Mouse (Mus musculus) large intestine, adult 2 months (tissue): ENCODE measurements at regions not wholly inside any gene's neighbourhood (a gene's known extent, or its start where the extent isn't known, plus 50 kb on each side); places are given as distances from the start of the nearest gene placed in this dataset.

Experiments used
- DNase-seq: peaks from one replicate; pipeline ENCODE4 v3.0.0-alpha.2; 2012; ENCODE audit warnings: low read depth, low spot score
- WGBS: fragments of 180-500 bp; shearing (Covaris S2); methylation state at CpG from one replicate; pipeline ENCODE4 v1.1.7; 2018; 5-methylcytosine and 5-hydroxymethylcytosine counted together

DNA sequence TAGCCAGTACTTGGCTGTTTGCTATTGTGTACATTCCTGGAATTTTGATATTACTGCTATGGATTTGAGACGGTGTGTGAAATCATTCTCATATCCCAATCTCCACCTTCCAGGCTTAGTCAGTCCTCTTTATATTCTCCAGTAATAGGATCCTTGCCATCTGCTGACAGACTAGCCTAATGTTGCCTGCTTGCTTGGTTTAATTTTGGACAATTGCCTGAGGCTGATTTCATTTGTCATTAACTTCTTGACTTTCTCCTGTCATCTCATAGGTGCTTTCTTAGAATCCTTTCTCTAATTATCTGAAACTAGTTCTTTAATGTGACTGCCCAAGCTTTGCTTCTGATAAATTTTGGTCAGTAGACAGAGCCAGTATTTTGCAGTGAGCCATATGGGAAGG lies 696.2 kb downstream of the Hace1 start:
- WGBS = 79% methylated on average over 1 of the region's 1 CpGs
- no peak for DNase-seq

DNA sequence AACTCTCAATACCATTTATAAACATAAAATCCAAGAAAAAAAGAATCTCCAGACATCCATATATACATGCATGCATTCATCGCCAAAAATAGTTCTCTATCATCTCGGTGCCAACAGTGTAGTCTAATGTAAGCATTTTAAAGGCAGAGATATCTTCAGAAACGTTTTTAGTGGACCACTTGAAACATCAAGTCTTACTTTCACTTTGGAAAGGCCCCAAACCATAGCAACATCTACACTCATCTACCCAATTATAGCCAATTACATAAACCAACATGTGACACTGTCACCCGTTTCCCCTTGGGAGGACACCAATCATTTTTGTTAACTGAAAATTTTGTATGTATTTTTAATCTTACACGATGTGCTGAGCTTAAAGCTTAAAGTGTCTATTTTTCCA lies 716.7 kb downstream of the Hace1 start:
- no peak for DNase-seq
- 62% methylated on average over 5 of the region's 5 CpGs for WGBS

DNA sequence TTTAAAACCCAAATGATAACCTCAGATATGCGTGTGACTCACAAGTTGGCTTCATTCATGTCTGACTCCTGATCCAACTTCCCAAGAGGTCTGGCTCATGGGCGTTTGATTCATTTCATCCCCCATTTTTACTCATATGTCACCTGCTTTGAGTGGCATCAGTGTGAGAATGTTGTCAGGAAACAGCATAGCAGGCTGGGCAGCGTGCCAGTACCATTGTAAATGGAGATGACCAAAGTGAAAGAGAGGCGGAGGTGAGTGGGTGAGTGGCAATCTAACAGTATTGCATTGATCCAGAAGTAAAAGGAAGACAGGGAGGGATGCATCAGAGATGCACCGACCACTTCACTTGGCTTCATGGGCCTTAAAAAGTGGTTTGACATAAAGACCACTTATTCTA lies 720.7 kb downstream of the Hace1 start:
- DNase-seq = no peak

DNA sequence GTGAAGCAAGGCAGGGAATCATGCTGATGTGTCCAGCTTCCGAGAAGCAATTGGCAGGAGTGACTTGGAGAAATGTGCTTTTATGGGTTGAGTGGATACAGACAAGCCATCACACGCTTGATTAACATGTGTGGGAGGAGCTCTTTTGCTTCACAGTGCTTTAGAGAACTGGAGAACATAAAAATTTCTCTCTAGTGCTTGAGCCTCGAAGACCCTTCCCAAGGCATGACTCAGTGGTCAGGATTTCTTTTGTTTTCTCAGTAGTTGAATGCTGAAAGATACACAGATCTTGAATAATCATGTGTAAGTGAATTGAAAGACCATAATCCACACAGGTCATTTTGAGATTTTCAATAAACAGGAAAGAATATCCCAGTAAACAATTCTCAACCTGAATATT lies 721.9 kb downstream of the Hace1 start:
- no peak for DNase-seq
- 56% methylated on average over 3 of the region's 3 CpGs for WGBS

More for the DNA sequence above, 720.7 kb downstream of the Hace1 start:
- WGBS = 63% methylated on average over 5 of the region's 5 CpGs

DNA sequence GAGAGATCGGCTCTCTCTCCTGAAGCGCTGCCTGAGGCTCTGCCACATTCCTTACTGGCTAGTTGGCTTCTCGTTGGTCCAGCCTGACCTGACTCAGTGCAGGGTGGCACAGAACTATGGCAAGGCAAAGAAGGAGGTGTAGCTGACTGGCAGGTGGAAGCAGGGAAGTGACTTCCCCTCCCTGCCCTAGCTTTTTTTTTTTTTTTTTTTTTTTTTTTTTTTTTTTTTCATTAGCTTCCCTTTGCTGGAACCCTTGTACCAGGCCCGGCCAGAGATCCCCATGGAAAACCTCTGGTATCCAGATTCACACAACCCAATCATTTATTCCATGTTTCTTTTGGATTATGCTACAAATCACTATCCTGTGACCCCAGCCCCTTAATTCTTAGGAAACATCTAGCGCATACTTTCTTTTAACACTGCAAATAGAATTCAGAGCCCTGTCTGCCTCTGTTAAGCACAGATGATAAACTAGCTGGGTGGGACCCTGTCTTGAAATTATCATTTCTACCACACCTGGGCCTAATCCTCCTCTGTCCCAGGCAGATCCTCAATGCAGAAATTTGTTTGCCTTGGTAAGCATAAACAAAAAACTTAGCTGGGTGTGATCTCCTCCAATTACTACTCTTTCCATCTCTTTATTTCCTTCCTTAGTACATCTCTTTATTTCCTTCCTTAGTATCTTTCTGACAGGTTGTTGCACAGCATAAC lies 742.9 kb downstream of the Hace1 start:
- 76% methylated on average over 5 of the region's 5 CpGs for WGBS
- DNase-seq = no peak

DNA sequence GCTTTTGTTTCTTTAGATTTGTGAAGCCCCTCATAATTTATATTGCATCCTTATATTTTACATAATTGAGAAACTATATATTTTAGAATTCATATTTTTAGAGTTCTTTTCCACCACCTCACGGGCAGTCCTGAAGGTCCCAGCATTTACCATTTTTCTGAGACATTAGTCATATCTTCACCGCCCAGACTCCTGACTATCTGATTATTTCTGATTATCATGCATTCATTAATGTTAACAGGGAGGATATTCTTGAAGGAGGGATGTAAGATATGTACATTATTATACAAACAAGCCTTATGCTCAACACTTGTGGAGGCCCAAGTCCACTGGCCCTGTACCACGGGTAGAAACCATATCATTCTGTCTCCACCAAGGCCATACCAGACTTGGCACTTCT lies 743.4 kb downstream of the Hace1 start:
- no peak for DNase-seq
- 88% methylated on average over 3 of the region's 3 CpGs for whole genome bisulfite sequencing

DNA sequence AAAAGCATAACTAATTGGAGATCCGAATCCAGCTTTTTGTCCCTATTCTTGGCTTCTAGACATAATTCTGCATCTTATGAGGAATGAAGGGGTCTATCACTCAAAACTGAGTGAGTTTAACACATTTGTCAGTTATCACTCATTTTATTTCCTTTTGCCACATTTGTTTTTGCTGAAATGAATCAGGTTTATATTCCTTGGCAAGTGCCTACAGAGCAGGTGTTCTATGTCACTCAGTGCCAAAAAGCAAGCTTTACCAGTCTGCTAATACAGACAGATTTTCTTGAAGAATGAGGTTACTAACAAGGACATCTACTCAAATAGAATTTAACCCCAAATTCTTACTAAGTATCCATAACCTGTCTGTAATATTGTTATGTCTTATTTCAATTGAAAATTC lies 751.4 kb downstream of the Hace1 start:
- DNase-seq = no peak
- 80% methylated on average over 1 of the region's 1 CpGs for WGBS

DNA sequence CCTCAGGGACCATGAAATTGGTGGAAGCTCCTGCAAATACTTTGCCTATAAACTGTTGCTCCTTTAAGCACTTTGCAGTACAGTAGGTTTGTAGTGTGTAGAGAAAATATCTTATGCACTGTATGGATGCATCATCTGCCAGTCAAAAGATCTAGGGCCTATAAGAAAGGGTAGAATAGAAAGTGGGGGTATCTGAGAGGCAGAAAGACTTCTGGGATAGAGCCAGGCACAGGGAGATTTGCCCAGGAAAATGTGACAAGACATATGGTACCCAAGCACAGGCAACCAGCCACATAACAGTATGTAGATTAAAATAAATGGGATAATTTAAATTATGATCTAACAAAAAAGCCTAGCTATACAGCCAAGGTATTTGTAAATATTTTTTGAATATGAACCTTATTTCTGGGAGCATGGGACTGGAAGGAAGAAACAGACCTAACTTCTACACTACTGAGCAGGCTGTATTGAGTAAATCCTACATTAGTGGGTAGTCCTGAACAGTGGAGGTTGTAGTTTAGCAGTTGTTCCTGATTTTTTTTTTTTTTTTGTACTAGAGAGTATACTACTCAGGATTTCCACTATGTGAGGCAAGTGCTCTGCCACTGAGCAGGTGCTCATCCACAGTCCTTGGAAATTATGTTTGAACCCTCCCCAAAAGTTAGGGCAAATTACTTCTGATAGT lies 754.1 kb downstream of the Hace1 start:
- DNase-seq = no peak

DNA sequence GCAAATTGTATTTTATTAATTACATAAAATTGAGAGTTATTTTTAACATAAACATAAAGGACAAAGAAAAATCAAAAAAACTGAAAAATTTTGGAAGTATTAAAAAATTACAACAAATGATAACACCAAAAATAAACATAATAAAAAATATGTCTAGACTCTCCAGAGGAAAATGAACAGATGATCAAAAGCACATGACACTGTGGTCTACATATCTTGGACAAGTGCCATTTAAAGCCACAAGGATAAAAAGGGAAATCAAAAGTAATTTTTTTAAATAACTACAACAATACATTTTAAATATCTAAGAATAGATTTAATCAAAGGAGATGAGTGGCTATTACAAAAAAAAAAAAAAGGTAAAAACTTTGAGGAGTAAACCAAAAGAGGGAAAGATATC lies 755.6 kb downstream of the Hace1 start:
- DNase-seq = no peak

DNA sequence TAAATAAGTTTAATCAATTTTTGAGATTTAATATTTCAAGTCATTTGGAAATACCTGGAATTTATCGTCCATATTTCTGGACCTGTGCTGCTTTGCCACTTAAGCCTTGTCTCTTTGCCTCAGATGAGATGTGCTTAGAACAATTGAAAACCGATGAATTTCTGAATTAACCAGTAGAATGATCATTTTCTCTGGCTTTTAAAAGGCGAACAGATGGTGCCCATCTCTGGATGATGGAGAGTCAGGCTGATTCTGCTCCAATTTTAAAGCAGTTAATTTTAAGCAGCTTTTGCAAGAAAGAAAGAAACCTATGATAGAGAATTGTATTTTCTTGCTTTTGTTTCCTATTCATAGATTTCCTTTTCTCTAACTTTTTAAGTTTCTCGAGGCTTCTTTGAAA lies 767.7 kb downstream of the Hace1 start:
- no peak for DNase-seq
- WGBS = 62% methylated on average over 4 of the region's 4 CpGs

DNA sequence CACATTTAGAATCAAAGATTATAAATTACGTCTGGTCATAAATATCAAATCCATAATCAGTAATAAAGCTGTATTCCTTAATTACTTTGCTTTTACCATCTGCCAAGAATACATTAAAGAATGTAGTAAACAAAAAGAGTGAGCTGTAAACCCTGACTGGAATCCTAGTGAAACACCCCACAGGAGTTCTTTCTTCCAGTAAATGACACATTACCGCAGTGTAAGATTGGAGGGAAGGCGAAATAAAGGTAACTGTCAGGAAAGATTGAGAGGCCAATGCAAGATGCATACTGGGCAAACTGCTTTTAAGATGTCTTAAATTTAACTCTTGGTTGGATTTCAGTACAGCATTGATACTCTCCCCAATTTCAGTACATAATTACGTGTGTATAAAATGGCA lies 772.0 kb downstream of the Hace1 start:
- DNase-seq = no peak
- 69% methylated on average over 4 of the region's 4 CpGs for WGBS

DNA sequence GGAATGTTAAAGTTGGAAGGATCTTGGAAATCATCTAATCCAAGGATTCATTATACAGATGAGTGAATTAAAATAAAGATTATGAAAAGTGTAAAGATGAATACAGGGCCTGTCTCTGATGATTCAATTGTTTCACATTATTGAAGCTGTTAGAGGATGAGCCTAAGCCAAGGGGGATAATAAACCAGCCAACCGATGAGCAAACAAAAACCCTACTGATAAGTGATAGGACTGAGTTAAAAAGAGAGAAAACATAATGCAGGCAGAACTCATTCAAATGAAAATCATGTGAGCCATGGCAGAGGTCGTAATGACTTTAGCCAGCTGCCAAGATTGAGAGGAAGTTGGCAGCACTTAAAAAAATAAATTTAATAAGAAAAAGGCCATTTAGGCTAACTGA lies 772.6 kb downstream of the Hace1 start:
- DNase-seq = no peak
- 44% methylated on average over 2 of the region's 2 CpGs for WGBS

DNA sequence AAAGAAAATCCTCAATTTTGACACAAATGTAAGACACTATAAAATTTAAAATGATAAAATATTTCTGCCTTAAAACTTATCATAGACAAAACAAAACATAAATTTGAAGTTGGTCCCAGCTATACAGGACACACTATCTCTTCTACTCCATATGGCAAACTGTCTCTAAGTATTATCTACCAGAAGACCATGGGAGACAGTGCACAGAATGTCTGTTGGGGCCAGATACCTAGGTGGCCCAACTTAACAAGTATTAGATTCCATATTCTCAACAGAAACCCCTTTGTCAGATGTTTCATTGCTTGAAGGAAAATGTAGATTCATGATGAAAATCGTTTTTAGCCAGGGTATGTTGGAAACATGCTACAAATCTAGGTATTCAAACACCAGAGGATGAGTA lies 779.1 kb downstream of the Hace1 start:
- WGBS = 45% methylated on average over 1 of the region's 1 CpGs
- no peak for DNase-seq

DNA sequence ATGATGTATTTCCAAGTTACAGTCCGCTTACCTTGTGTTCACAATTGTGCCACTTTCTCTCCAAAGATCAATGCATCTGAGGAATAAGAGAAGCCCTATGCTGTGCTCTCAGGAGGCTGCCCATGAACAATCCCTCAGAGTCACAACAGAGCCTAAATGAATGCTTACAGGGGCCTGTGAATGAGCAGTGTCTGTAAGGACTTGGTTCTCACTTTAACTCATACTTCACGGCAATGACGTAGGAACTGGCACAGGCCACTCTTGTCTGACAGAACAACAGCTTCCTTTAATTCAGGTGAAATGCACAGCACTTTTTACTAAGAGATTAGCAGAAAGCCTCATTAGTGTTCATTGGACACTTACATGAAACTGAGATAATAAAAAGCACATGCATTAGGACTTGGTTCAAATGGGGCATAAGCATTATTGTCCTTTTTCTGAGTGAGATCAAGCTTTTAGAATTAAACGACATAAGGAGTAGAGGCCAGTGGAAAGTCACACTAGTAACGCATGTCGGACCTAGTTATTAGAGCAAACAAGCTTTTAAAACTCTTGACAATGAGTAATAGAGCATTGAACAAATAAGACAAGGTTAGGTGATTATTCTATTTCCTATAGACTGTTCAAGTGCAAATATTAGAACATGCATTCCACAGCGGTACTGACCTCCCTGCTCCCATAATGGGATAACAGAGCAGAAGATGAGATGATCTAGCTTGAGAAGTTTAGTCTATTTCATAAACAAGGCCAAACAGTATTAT lies 796.3 kb downstream of the Hace1 start:
- WGBS = 60% methylated on average over 7 of the region's 7 CpGs
- no peak for DNase-seq

DNA sequence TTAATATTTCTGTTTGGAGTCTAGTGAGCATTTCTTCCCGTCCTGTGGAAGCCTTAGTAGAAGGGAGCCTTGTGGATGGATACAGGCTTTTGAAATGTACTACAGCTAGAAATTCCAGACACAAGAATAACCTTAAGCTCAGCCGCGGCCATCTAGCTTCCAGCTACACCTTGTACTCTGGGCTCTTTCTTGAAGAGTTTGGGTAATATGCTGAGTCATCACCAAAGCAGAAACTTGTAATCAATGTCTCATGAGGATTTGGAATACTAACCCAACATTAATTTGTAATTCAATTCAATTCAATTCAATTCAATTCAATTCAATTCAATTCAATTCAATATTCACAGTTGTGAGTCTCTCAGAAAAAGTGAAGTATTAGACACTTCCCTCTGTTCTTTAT lies 797.0 kb downstream of the Hace1 start:
- no peak for DNase-seq
- 79% methylated on average over 3 of the region's 3 CpGs for WGBS

DNA sequence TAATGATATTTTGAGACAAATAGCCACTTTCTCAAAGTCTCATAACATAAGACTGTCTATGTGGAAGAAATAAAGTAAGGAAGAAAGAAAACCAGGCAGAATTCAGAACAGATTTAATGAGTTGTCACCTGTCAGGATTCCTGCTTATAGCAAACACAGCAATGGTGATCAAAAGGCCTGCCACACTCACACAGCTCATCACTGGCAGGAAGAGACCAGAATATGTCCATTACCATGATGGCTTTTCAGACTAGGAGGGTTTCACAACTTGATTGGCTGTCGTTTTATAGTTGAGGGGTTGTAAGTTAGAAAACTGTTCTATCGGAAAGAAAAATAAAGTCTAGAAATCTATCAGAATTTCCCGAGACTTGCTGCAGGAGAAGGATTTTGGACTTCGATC lies 819.5 kb downstream of the Hace1 start:
- 75% methylated on average over 4 of the region's 4 CpGs for WGBS
- DNase-seq = no peak

DNA sequence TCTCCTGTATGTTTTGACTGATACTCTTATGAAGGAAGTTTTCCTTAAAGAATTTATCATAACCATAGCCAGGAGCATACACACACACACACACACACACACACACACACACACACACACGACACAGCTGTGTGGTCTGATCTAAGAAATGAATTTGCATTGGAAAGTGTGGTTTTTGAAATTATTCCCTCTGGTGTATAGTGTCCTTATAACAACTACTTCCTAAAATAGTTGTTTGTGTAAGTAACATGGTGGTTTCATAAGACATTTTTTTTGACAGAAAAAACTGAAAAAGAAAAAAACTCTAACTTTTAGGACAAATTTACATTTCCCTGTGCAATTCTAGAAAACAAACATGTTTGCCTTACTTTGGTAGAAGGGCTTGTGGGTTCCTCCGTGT lies 826.3 kb downstream of the Hace1 start:
- no peak for DNase-seq
- 70% methylated on average over 2 of the region's 2 CpGs for WGBS
